Mouse (Mus musculus): Measurements from ENCODE around the gene Tmem266. TPM values are rescaled to one million over a fixed set of nuclear protein-coding genes. Genes with fewer than 3 reads are reported as not detected.

Gene Tmem266
- total and polyA plus RNA-seq, 2 experiments from 2014 or later: 4.8 to 8.9 TPM

DNA sequence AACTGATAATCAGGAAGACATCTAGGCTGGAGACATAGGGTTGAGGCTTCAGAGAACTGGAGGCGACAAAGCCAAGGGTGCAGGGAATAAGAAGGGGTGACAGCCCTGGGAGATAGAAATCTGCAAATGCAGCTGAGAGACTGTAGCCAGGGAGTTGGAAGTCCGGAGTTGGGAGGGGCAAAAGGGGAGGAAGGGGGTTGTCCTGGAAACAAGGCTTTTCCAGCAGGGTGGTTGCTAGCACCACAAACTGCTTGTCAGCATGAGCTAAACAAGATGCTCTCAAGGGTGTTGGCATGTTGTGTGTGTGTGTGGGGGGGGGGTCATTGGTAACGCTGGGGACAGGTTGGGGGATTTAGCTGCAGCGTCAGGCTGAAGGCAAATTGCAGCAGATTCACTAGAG is 82.1 kb downstream of the Tmem266 start:
- H3K4me1 ChIP-seq (ENCODE audit: insufficient read depth): no peaks in the 10 kb centered on the region
- H3K27ac ChIP-seq (ENCODE audit: low read depth, low read length): no peak overlapping the region
- no peak overlapping the region for H3K4me2 ChIP-seq (ENCODE audit: low read depth)
- peak; percentile 36 for DNase-seq
- WGBS: 35% methylated on average over 4 of the region's 4 CpGs
- no peak overlapping the region for H3K4me3 ChIP-seq (ENCODE audit: low read depth, low read length)
- H3K9ac ChIP-seq: no peak overlapping the region
- no peaks in the 10 kb centered on the region for H3K9me3 ChIP-seq (ENCODE audit: low read length)
- no peaks in the 10 kb centered on the region for H3K36me3 ChIP-seq (ENCODE audit: insufficient read depth)
- peak; percentile 74 for ATAC-seq
- TF ChIP-seq CTCF (IDR thresholded peaks at IDR 0.05; ENCODE audit: low read depth): no peak
- H3K27me3 ChIP-seq (ENCODE audit: insufficient read depth, low read length): no peaks in the 10 kb centered on the region

DNA sequence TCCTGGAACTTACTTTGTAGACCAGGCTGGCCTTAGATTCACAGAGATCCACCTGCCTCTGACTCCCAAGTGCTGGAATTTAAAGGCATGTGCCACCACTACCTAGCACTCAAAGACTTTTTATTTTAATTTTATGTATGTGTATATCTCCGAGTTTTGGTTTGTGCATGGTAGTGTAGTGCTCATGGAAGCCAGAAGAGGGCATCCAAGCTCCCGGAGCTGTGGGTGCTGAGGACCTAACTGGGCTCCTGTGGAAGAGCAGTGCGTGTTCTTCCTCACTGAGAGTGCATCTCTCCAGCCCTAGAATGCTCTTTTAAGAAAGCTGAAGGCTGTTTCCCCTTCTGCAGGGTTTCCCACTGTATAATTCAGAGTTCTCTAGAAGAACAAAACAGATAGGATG is 83.1 kb downstream of the Tmem266 start:
- Histone ChIP-seq H3K27me3 (ENCODE audit: insufficient read depth, low read length) (no peaks in the 10 kb centered on the region), H3K36me3 (ENCODE audit: insufficient read depth) (no peaks in the 10 kb centered on the region), H3K4me3 (ENCODE audit: low read depth, low read length) (no peak overlapping the region), H3K4me2 (ENCODE audit: low read depth) (no peak overlapping the region), H3K27ac (ENCODE audit: low read depth, low read length) (no peak overlapping the region), H3K4me1 (ENCODE audit: insufficient read depth) (no peaks in the 10 kb centered on the region), H3K9me3 (ENCODE audit: low read length) (no peaks in the 10 kb centered on the region), H3K9ac (no peak overlapping the region)
- ATAC-seq: no peak
- WGBS: 36% methylated on average over 3 of the region's 3 CpGs
- no peak for DNase-seq
- TF ChIP-seq CTCF (IDR thresholded peaks at IDR 0.05; ENCODE audit: low read depth): peak; percentile 38; the same call in 1 of the 2 replicates

DNA sequence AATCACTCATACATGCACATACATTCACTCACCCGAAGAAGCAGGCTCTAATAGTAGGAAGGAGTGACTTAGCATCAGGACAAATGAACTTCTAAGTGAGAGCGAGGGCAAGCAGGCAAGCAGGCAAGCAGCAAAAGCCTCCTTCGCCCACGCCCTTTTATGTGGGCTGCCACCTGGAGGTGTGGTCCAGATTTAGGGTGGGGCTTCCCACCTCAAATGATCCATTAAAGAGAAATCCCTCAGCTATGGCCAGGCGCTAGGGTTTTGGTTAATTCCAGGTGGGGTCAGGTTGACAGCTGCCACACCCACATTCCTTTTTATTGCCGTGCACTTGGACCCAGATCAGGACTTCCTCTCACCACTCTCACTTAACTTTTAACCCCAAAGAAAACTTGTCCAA is 83.7 kb downstream of the Tmem266 start:
- TF ChIP-seq CTCF (IDR thresholded peaks at IDR 0.05; ENCODE audit: low read depth): no peak
- 69% methylated on average over 6 of the region's 6 CpGs for WGBS
- H3K9ac ChIP-seq: no peak overlapping the region
- DNase-seq (no peak), ATAC-seq (no peak)
- H3K27me3 ChIP-seq (ENCODE audit: insufficient read depth, low read length): no peaks in the 10 kb centered on the region
- no peak overlapping the region for H3K4me3 ChIP-seq (ENCODE audit: low read depth, low read length)
- H3K4me1 ChIP-seq (ENCODE audit: insufficient read depth): no peaks in the 10 kb centered on the region
- no peaks in the 10 kb centered on the region for H3K9me3 ChIP-seq (ENCODE audit: low read length)
- no peaks in the 10 kb centered on the region for H3K36me3 ChIP-seq (ENCODE audit: insufficient read depth)
- H3K4me2 ChIP-seq (ENCODE audit: low read depth): no peak overlapping the region
- no peak overlapping the region for H3K27ac ChIP-seq (ENCODE audit: low read depth, low read length)

DNA sequence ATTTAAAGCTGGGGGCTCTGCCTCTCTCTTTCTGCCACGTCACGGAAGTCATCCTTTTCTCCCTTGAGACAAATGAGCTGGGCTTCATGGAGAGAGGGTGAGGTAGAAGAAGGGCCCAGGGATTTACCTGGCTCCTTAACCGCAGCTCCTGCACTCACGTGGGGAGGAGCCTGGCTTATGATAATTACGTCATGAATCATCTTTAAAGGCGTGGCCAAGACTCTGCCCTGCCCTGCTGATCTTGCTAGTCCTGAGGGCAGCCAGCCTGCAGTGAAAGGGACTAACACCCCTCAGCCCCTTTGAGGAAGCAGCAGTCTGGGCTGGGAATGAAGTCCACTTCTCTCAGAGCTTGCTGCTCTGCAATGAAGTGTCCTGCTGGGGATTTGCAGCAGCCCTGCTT is 84.4 kb downstream of the Tmem266 start:
- Histone ChIP-seq H3K4me2 (ENCODE audit: low read depth) (no peak overlapping the region), H3K36me3 (ENCODE audit: insufficient read depth) (no peaks in the 10 kb centered on the region), H3K9me3 (ENCODE audit: low read length) (no peaks in the 10 kb centered on the region), H3K4me1 (ENCODE audit: insufficient read depth) (no peaks in the 10 kb centered on the region), H3K27ac (ENCODE audit: low read depth, low read length) (no peak overlapping the region), H3K4me3 (ENCODE audit: low read depth, low read length) (no peak overlapping the region), H3K27me3 (ENCODE audit: insufficient read depth, low read length) (no peaks in the 10 kb centered on the region), H3K9ac (no peak overlapping the region)
- WGBS: 37% methylated on average over 6 of the region's 6 CpGs
- TF ChIP-seq CTCF (IDR thresholded peaks at IDR 0.05; ENCODE audit: low read depth): no peak
- no peak for DNase-seq
- no peak for ATAC-seq

DNA sequence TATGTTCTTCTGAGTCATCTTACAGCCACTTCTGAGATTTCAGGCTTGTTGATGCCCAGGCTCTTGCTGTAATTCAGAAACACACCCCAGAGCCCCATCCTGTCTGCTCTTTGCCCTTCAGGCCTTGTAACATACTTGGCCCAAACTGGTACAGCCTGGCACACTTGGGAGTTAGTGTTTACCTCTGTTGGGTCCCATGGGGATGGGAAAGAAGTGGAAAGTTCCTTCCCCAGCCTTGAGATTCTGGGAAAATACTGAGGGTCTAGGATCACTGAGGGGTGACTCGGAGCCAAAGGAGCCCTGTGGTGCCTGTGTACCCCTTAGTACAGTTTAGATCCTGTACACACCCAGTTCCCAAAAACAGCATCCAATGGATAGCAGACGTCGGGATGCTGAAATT is 95.1 kb downstream of the Tmem266 start:
- 90% methylated on average over 3 of the region's 3 CpGs for WGBS
- no peaks in the 10 kb centered on the region for H3K4me1 ChIP-seq (ENCODE audit: insufficient read depth)
- H3K4me3 ChIP-seq (ENCODE audit: low read depth, low read length): no peak overlapping the region
- H3K27me3 ChIP-seq (ENCODE audit: insufficient read depth, low read length): no peaks in the 10 kb centered on the region
- H3K4me2 ChIP-seq (ENCODE audit: low read depth): no peak overlapping the region
- H3K9me3 ChIP-seq (ENCODE audit: low read length): no peaks in the 10 kb centered on the region
- no peak for TF ChIP-seq CTCF (IDR thresholded peaks at IDR 0.05; ENCODE audit: low read depth)
- ATAC-seq: no peak
- no peak for DNase-seq
- H3K36me3 ChIP-seq (ENCODE audit: insufficient read depth): no peaks in the 10 kb centered on the region
- H3K9ac ChIP-seq: no peak overlapping the region
- no peak overlapping the region for H3K27ac ChIP-seq (ENCODE audit: low read depth, low read length)

DNA sequence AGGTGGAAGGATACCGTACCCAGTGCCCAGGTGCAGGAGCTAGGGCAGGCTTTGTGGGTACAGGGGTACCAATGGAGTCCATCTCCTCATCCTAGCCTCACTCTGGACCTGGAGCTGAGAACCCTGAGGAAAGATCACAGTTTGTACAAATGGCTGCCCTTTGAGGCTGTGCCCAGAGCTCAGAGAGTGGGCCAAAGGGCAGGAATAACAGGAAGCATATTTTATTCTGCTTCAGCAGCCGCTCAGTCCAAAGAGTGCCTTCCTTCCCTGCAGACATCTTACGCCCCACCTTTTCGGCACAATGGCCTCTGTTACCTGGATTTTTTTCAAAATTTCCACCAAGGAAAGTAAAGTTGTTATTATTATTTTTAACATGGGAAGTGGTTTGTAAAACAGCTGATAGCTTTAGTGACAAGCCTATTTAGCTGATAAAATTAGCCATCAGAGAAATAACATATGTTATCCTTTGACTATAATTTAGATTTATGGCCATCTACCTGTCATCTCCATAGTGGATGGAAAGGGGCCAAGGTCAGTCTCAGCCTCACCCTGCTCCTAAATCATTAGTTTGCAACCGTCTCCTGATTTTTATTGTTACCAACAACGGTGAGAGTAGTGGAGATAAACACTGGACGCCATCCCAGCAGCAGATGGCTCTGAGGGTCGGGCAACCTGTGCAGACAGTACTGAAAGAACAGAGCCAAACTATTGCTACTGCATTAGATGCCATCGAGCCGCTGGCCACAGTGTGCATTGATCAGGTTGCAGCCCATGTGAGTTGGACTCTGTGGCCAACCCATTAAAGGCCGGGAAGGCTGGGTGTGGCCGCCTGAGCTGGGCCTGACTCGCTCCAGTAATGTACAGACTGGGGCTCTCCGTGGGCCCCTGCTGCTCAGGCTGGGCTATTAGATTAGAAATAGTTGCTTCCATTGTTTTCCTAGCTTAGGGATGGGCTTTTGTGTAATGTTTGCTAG is 97.0 kb downstream of the Tmem266 start:
- Histone ChIP-seq H3K4me2 (ENCODE audit: low read depth) (no peak overlapping the region), H3K36me3 (ENCODE audit: insufficient read depth) (no peaks in the 10 kb centered on the region), H3K9me3 (ENCODE audit: low read length) (no peaks in the 10 kb centered on the region), H3K9ac (no peak overlapping the region), H3K4me3 (ENCODE audit: low read depth, low read length) (no peak overlapping the region), H3K4me1 (ENCODE audit: insufficient read depth) (no peaks in the 10 kb centered on the region), H3K27me3 (ENCODE audit: insufficient read depth, low read length) (no peaks in the 10 kb centered on the region), H3K27ac (ENCODE audit: low read depth, low read length) (no peak overlapping the region)
- no peak for TF ChIP-seq CTCF (IDR thresholded peaks at IDR 0.05; ENCODE audit: low read depth)
- 63% methylated on average over 14 of the region's 14 CpGs for WGBS
- no peak for ATAC-seq
- no peak for DNase-seq

DNA sequence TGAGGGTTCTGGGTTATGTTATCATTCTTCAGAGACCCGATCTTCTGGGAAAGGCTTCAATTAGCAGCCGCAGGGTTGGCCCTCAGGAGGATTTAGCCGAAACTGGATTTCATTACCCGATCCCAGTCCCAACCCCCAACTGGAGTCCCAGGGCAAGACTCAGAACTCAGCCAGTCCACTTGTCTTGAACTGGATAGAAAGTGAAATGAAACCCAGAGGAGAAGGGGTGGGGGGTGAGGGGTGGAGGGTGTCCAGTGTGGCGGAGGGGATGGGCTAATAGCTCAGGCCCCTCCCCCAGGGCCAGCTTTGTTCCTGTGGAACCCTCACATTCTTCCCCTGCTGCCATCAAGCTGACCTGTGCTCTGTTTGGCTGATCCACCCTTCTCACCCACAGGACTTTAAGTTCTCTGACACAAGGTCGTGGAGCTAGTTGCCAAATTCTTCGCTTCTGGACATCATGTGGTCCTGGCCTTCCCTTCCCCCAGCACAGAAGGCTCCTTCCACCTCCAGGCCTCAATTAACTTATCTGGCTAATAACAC is 98.6 kb downstream of the Tmem266 start:
- Histone ChIP-seq H3K4me3 (ENCODE audit: low read depth, low read length) (no peak overlapping the region), H3K27me3 (ENCODE audit: insufficient read depth, low read length) (no peaks in the 10 kb centered on the region), H3K4me1 (ENCODE audit: insufficient read depth) (no peaks in the 10 kb centered on the region), H3K9me3 (ENCODE audit: low read length) (no peaks in the 10 kb centered on the region), H3K36me3 (ENCODE audit: insufficient read depth) (no peaks in the 10 kb centered on the region), H3K9ac (no peak overlapping the region), H3K27ac (ENCODE audit: low read depth, low read length) (no peak overlapping the region), H3K4me2 (ENCODE audit: low read depth) (no peak overlapping the region)
- no peak for ATAC-seq
- WGBS: 55% methylated on average over 7 of the region's 7 CpGs
- no peak for TF ChIP-seq CTCF (IDR thresholded peaks at IDR 0.05; ENCODE audit: low read depth)
- DNase-seq: no peak
